Mouse (Mus musculus) brain, embryonic 14.5 days (tissue): ENCODE measurements around the gene Ccdc84.
A peak's percentile ranks its signal among the peaks of the same experiment; 100 is the strongest.

Experiments used
- CTCF ChIP-seq: fragments of 200-500 bp; IDR thresholded peaks from 2 replicates; pipeline ENCODE4 v1.5.1; 2012; ENCODE audit warnings: inconsistent platforms, mild to moderate bottlenecking, moderate library complexity, borderline replicate concordance; ENCODE audit not compliant: insufficient read depth, insufficient read length; ENCODE audit errors: extremely low read depth
- POLR2A ChIP-seq: fragments of 200-500 bp; IDR thresholded peaks from 2 replicates; pipeline ENCODE4 v1.6.1; 2012; ENCODE audit warnings: mild to moderate bottlenecking, inconsistent platforms, borderline replicate concordance; ENCODE audit not compliant: poor library complexity, insufficient read depth, insufficient read length, severe bottlenecking; ENCODE audit errors: extremely low read depth

GRCm38 (mm10) chr9:44417892-44418363 is 441 bp downstream of the Ccdc84 start:
- peak; percentile 2; the same call in 1 of the 2 replicates for TF ChIP-seq POLR2A
- peak; percentile 88 for TF ChIP-seq CTCF
